Mouse (Mus musculus) kidney, embryonic 15.5 days (tissue): ENCODE results near the gene Rapgef1. TPM values are rescaled to one million over a fixed set of nuclear protein-coding genes. Genes with fewer than 3 reads are reported as not detected.

Experiments used
- ATAC-seq: fragments of 200-750 bp; cut with Nextera tagmentation; replicated peaks from 2 replicates; pipeline ENCODE4 v1.8.0; 2017; ENCODE audit warnings: moderate TSS enrichment; ENCODE audit not compliant: low FRiP score
- H3K27ac ChIP-seq: fragments of 300-500 bp; sonication (generic); 2 replicates; pipeline ENCODE4 v1.5.1; 2015; ENCODE audit warnings: mild to moderate bottlenecking, inconsistent platforms
- H3K27me3 ChIP-seq: fragments of 300-500 bp; sonication (generic); 2 replicates; pipeline ENCODE4 v1.6.1; 2015; ENCODE audit warnings: inconsistent platforms
- H3K36me3 ChIP-seq: fragments of 300-500 bp; sonication (generic); 2 replicates; pipeline ENCODE4 v1.6.1; 2015; ENCODE audit warnings: inconsistent platforms
- H3K4me1 ChIP-seq: fragments of 300-500 bp; sonication (generic); 2 replicates; pipeline ENCODE4 v1.6.1; 2015; ENCODE audit warnings: inconsistent platforms
- H3K4me2 ChIP-seq: fragments of 300-500 bp; sonication (generic); 2 replicates; pipeline ENCODE4 v1.6.1; 2015; ENCODE audit warnings: moderate library complexity, mild to moderate bottlenecking, inconsistent platforms
- H3K4me3 ChIP-seq: fragments of 300-500 bp; sonication (generic); replicated peaks from 2 replicates; pipeline ENCODE4 v1.5.1; 2015; ENCODE audit warnings: mild to moderate bottlenecking, inconsistent platforms
- H3K9ac ChIP-seq: fragments of 300-500 bp; sonication (generic); 2 replicates; pipeline ENCODE4 v1.6.1; 2015; ENCODE audit warnings: mild to moderate bottlenecking, inconsistent platforms
- H3K9me3 ChIP-seq: fragments of 300-500 bp; sonication (generic); replicated peaks from 2 replicates; pipeline ENCODE4 v1.6.1; 2016; ENCODE audit warnings: inconsistent platforms
- WGBS: fragments of 180-500 bp; shearing (Covaris S2); methylation state at CpG from one replicate; pipeline ENCODE4 v1.1.7; 2015; ENCODE audit warnings: mixed read lengths; 5-methylcytosine and 5-hydroxymethylcytosine counted together
- polyA plus RNA-seq: library from polyadenylated mRNA; unstranded; fragments of >200 nt; fragmentation: Nextera tagmentation; extraction: Ambion mirVana; gene quantifications from 2 replicates; pipeline ENCODE4 v1.2.1, GENCODE M21; 2015

The Rapgef1 gene
- polyA plus RNA-seq, 1 experiment from 2014 or later = 13.8 TPM

DNA sequence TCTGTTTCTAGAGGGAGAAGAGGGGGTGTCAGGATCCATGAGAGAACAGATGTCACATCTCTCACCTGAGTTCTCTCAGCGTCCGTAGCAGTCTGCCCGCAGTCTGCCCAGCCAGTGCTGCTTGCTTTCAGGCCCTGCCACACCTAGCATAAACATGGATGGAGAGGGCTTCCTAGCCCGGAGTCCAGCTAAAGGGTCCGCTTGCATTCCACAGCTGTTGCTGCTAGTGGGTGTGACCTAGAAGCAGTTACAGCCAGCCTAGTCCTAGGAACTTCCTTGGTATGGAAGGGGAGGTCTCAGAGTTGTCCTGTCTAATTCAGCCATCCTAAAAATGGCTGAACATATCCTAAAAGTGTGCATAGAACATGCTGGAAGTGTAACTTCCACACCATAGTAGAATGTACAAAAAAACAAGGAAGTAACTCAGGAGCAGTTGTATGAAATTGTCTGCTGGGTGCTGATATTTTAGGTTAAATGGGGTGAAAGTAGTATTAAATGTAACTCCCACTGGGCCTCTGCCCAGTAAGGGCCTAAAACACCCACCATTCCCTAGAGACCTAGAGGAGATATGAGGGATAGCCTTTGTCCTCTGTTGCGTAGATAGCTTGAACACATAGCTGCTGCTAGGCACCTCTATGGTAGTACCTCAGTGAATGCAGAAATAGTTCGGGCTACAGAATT, 48.6 kb downstream of the Rapgef1 start:
- Histone ChIP-seq H3K36me3 (peaks cover 2% of the 10 kb centered on the region; the same call in 1 of the 2 replicates), H3K4me2 (no peak overlapping the region), H3K4me3 (no peak overlapping the region), H3K27me3 (no peaks in the 10 kb centered on the region), H3K4me1 (peaks cover 59% of the 10 kb centered on the region), H3K9ac (no peak overlapping the region), H3K9me3 (no peaks in the 10 kb centered on the region), H3K27ac (no peak overlapping the region)
- ATAC-seq = no peak
- WGBS = 76% methylated on average over 7 of the region's 7 CpGs

DNA sequence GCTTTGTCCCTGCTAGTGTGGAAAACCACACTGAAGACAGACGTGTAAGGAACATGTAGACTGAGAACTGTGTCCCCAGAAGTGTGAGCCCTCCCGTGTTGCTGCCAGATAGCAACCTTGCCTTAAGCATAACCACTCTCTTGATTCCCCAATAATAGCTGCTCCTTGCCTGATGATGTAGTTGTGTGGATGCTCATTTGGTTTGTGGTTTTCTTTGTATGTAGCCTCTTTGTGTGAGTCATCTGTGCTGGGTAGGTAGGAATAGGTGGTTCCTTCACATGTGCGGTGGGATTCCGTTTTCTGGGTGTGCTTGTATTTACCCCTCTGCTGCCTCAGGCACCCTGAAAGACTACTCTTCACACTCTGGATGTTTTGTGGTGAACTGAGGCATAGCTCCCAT, 49.4 kb downstream of the Rapgef1 start:
- no peaks in the 10 kb centered on the region for H3K27me3 ChIP-seq
- H3K4me1 ChIP-seq = peaks cover 51% of the 10 kb centered on the region
- WGBS = 86% methylated on average over 4 of the region's 4 CpGs
- H3K27ac ChIP-seq = no peak overlapping the region
- no peak overlapping the region for H3K4me3 ChIP-seq
- H3K9ac ChIP-seq = no peak overlapping the region
- H3K36me3 ChIP-seq = peaks cover 4% of the 10 kb centered on the region; the same call in 1 of the 2 replicates
- ATAC-seq = no peak
- H3K9me3 ChIP-seq = no peaks in the 10 kb centered on the region
- H3K4me2 ChIP-seq = no peak overlapping the region

DNA sequence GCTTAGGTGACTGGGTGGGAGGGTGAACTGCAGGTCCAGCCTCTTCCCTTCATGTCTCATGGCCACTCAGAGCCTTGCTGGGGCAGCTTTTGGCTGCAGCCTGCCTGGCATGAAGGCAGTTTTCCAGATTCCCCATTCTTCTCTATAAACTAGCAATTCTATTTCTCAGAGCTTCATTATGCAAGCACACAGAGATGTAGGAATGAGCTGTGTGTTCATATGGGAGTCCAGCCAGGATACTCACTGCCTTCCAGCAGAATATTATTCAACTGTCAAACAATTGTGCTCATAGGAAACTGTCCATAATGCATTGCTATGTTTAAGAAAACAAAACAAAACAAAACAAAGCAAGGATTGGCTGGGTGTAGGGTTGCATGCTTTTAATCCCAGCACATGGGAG, 50.2 kb downstream of the Rapgef1 start:
- Histone ChIP-seq H3K27ac (0 out of 2 replicates have a peak overlapping the region, but pooled peaks have one; percentile 43), H3K36me3 (peaks cover 4% of the 10 kb centered on the region; the same call in 1 of the 2 replicates), H3K9ac (no peak overlapping the region), H3K9me3 (no peaks in the 10 kb centered on the region), H3K27me3 (no peaks in the 10 kb centered on the region), H3K4me3 (no peak overlapping the region), H3K4me2 (no peak overlapping the region), H3K4me1 (peaks cover 49% of the 10 kb centered on the region)
- ATAC-seq = no peak

- H3K27ac ChIP-seq = peak overlapping the region; percentile 43
- no peak overlapping the region for H3K9ac ChIP-seq
- peaks cover 49% of the 10 kb centered on the region for H3K4me1 ChIP-seq
- no peak overlapping the region for H3K4me2 ChIP-seq
- no peak for ATAC-seq
- WGBS = 50% methylated on average over 9 of the region's 9 CpGs
- H3K27me3 ChIP-seq = no peaks in the 10 kb centered on the region
- H3K4me3 ChIP-seq = no peak overlapping the region
- no peaks in the 10 kb centered on the region for H3K9me3 ChIP-seq
- peaks cover 4% of the 10 kb centered on the region; the same call in 1 of the 2 replicates for H3K36me3 ChIP-seq
Measured at GRCm38 (mm10) chr2:29670231-29670991, 50.9 kb downstream of the Rapgef1 start.

DNA sequence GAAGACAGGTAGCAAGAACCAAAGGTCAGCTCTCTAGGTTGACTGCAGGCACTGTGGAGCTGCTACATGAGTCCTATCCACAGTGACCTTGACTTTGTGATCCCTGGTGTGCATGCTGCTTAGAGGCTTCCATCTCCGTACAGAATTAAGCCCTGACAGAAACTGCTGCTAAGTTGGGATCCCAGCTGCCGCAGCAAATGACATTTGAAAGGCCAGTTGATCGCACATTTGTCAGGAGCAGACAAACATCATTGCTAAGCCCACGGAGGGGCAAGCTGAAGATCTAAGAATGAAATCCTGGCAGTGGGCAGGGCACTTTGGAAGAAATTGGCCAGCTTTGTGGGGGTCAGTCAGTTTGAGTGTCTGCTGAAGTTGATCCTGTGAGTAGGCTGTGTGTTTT, 51.9 kb downstream of the Rapgef1 start:
- H3K27me3 ChIP-seq = no peaks in the 10 kb centered on the region
- no peak overlapping the region for H3K9ac ChIP-seq
- ATAC-seq = no peak
- no peak overlapping the region for H3K27ac ChIP-seq
- H3K36me3 ChIP-seq = peaks cover 4% of the 10 kb centered on the region; the same call in 1 of the 2 replicates
- 80% methylated on average over 4 of the region's 4 CpGs for WGBS
- no peaks in the 10 kb centered on the region for H3K9me3 ChIP-seq
- H3K4me2 ChIP-seq = no peak overlapping the region
- H3K4me3 ChIP-seq = no peak overlapping the region
- H3K4me1 ChIP-seq = peaks cover 44% of the 10 kb centered on the region

DNA sequence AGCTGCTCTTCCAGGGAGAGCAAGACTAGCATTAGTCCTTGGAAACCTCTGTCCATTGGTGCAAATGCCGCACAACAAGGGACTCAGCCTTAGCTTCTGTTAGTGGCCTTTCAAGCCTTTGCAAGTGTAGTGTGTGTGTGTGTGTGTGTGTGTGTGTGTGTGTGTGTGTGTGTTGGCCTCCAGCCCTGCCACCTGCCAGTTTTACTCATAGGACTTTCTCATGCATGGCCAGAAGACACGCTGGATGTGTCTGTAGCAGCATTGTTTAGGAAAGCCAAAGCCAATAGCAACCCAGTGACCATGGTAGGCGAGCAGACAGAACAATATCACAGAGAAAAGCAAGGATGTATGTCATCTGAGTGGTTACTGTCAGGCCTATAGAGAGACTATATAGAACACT, 52.3 kb downstream of the Rapgef1 start:
- H3K4me1 ChIP-seq = peaks cover 41% of the 10 kb centered on the region
- peaks cover 4% of the 10 kb centered on the region; the same call in 1 of the 2 replicates for H3K36me3 ChIP-seq
- no peak for ATAC-seq
- no peak overlapping the region for H3K4me3 ChIP-seq
- H3K27ac ChIP-seq = no peak overlapping the region
- no peaks in the 10 kb centered on the region for H3K27me3 ChIP-seq
- no peak overlapping the region for H3K4me2 ChIP-seq
- no peaks in the 10 kb centered on the region for H3K9me3 ChIP-seq
- 90% methylated on average over 3 of the region's 3 CpGs for WGBS
- H3K9ac ChIP-seq = no peak overlapping the region

DNA sequence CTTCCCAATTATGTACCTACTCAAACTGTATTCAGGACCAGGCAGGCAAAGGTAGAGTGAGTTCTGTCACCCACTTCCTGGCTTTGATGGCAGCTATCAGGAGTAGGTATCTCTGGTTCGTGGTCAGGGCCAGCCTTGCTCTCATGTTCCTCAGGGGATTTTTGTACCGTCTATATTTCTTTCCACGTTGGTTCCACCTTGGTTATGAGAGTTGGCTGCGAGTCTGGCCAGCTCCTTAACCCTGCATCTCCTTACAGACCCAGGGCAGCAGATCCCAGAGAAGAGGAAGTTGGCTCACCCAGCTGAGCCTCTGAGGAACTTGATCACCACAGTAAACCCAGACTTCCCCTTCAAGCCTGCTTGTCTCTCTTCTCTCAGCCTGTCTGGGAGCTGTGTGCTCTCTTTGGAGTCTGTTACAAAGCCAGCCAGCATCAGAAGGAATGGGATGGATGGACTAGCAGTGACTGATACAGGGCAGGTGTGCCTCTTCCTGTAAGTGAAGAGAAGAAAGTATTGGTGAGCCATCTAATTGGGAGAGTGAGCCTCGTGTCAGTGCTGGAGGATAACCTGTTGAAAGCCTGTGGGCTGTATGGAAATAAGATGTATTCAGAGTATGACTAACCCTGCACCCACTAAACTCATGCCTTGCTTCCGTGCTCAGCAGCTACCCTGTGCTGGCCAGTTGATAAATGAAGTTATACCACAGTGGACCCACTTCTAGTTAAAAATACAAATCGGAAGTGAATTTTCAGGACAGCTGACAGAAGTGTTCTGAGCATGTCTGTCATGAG, 53.4 kb downstream of the Rapgef1 start:
- Histone ChIP-seq H3K4me3 (no peak overlapping the region), H3K9ac (no peak overlapping the region), H3K27me3 (no peaks in the 10 kb centered on the region), H3K4me2 (no peak overlapping the region), H3K27ac (no peak overlapping the region), H3K36me3 (peaks cover 4% of the 10 kb centered on the region; the same call in 1 of the 2 replicates), H3K9me3 (no peaks in the 10 kb centered on the region), H3K4me1 (peaks cover 34% of the 10 kb centered on the region)
- WGBS = 79% methylated on average over 7 of the region's 7 CpGs
- no peak for ATAC-seq

- no peaks in the 10 kb centered on the region for H3K9me3 ChIP-seq
- H3K27ac ChIP-seq = no peak overlapping the region
- H3K4me3 ChIP-seq = no peak overlapping the region
- WGBS = 82% methylated on average over 11 of the region's 11 CpGs
- ATAC-seq = no peak
- H3K4me1 ChIP-seq = peaks cover 35% of the 10 kb centered on the region
- H3K4me2 ChIP-seq = no peak overlapping the region
- peaks cover 4% of the 10 kb centered on the region for H3K36me3 ChIP-seq
- H3K27me3 ChIP-seq = no peaks in the 10 kb centered on the region
- H3K9ac ChIP-seq = no peak overlapping the region
Measured at GRCm38 (mm10) chr2:29674087-29674486, 54.6 kb downstream of the Rapgef1 start.

- Histone ChIP-seq H3K36me3 (peaks cover 8% of the 10 kb centered on the region), H3K9ac (no peak overlapping the region), H3K4me2 (no peak overlapping the region), H3K4me3 (no peak overlapping the region), H3K27ac (no peak overlapping the region), H3K27me3 (no peaks in the 10 kb centered on the region), H3K4me1 (peaks cover 30% of the 10 kb centered on the region), H3K9me3 (no peaks in the 10 kb centered on the region)
- 46% methylated on average over 2 of the region's 2 CpGs for WGBS
- no peak for ATAC-seq
Measured at GRCm38 (mm10) chr2:29674545-29674944, 55.0 kb downstream of the Rapgef1 start.

DNA sequence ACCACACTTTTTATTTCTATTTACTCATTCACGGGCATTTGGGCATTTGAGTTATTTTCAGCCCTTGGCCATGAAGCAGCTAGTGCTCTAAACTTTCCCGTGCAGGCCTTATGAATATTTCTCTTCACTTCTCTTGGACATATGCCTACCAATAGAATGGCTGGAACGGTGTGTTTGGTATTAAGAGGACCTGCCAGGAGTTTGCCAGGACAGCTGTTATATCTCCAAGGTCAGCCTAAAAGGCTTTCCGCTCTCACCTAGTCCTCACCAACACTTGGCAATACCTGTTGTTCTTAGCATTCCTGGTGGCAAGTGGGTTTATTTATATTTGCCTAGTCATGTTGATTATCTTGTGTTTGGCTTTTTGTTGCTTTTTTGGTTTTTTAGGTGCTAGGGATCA, 56.3 kb downstream of the Rapgef1 start:
- no peak overlapping the region for H3K4me3 ChIP-seq
- H3K9me3 ChIP-seq = no peaks in the 10 kb centered on the region
- WGBS = 78% methylated on average over 4 of the region's 4 CpGs
- H3K9ac ChIP-seq = no peak overlapping the region
- no peaks in the 10 kb centered on the region for H3K27me3 ChIP-seq
- ATAC-seq = no peak
- no peak overlapping the region for H3K4me2 ChIP-seq
- H3K36me3 ChIP-seq = peaks cover 8% of the 10 kb centered on the region
- peaks cover 17% of the 10 kb centered on the region for H3K4me1 ChIP-seq
- no peak overlapping the region for H3K27ac ChIP-seq

DNA sequence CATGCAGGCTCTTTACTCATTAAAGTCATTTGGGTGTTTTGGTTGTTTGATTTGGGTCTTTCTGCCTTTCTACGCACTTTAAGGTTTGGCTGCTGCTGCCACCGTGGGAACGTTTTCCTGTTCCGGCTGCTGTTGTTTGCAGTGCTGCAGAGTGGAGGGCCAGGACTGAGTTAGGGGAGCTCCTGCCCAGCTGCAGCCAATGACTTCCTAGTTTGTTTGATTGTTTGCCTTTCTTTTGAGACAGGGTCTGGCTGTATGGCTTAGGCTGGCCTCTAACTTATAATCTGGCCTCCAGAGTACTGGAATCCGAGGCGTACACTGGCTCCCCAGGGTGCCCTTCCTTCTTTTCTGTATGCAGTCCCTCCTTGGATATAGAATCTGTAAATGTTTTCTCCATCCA, 57.0 kb downstream of the Rapgef1 start:
- Histone ChIP-seq H3K4me2 (no peak overlapping the region), H3K4me1 (peaks cover 16% of the 10 kb centered on the region), H3K9me3 (no peaks in the 10 kb centered on the region), H3K4me3 (no peak overlapping the region), H3K27me3 (no peaks in the 10 kb centered on the region), H3K27ac (no peak overlapping the region), H3K9ac (no peak overlapping the region), H3K36me3 (peaks cover 8% of the 10 kb centered on the region)
- 63% methylated on average over 6 of the region's 6 CpGs for WGBS
- ATAC-seq = no peak

DNA sequence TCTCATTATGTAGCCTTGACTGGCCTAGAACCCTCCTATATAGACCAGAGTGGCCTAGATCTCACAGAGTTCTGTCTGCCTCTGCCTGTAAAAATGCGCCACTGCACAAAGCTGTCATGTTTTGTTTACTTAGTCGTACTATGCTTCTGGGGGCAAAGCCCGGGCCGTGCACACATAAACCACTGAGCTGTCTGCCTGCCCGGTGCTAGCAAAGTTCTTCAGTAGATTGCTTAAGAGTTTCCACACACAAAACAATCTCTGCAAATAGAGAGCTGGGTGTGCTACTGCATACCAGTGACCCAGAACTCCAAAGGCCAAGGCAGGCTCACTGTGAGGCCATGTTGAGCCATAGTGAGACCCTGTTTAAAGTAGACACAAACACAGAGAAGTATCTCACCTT, 58.3 kb downstream of the Rapgef1 start:
- ATAC-seq = no peak
- Histone ChIP-seq H3K27me3 (no peaks in the 10 kb centered on the region), H3K4me1 (peaks cover 16% of the 10 kb centered on the region), H3K4me2 (no peak overlapping the region), H3K27ac (no peak overlapping the region), H3K36me3 (peaks cover 8% of the 10 kb centered on the region), H3K9me3 (no peaks in the 10 kb centered on the region), H3K9ac (no peak overlapping the region), H3K4me3 (no peak overlapping the region)
- 22% methylated on average over 5 of the region's 5 CpGs for WGBS
